ENCODE assay signal across 7 mouse cellular contexts in genomic region chr13:45807593-45808043, GRCm38 (mm10).
DNase-seq lines count a peak whose midpoint lies in the region; ATAC-seq and TF ChIP-seq lines count a peak whose summit lies in the region.

No protein-coding gene starts in this region.

- DNase-seq in 3T3-L1 (ENCODE audit: low read depth, low spot score): peak; percentile 25
- DNase-seq in 416B (ENCODE audit: low read depth): peak; percentile 20
- DNase-seq in cerebellum, adult 8-10 months: peak; percentile 49
- peak; percentile 80 for DNase-seq in forebrain, postnatal 0 days
- peak; percentile 32 for DNase-seq in layer of hippocampus, adult 9-11 months
- peak; percentile 92 for DNase-seq in midbrain, embryonic 11.5 days (ENCODE audit: low spot score, missing footprints)

- peak; percentile 55 for ATAC-seq in forebrain, postnatal 0 days
- ATAC-seq in midbrain, embryonic 11.5 days (ENCODE audit: low FRiP score): no peak
- ATAC-seq in stomach, embryonic 16.5 days (ENCODE audit: insufficient read depth, low FRiP score): no peak

- no peaks in the 10 kb centered on the region for H3K9me3 ChIP-seq in forebrain, postnatal 0 days (ENCODE audit: low read length)
- H3K9me3 ChIP-seq in midbrain, embryonic 11.5 days (ENCODE audit: control insufficient read depth, low read length): no peaks in the 10 kb centered on the region
- no peaks in the 10 kb centered on the region for H3K9me3 ChIP-seq in stomach, embryonic 16.5 days (replicated peaks; ENCODE audit: control insufficient read depth, low read length)

- peak overlapping the region; percentile 48 for H3K4me2 ChIP-seq in forebrain, postnatal 0 days (ENCODE audit: low read depth)
- peak overlapping the region; percentile 40 for H3K4me2 ChIP-seq in midbrain, embryonic 11.5 days
- H3K4me2 ChIP-seq in stomach, embryonic 16.5 days (ENCODE audit: low read depth, low read length): peak overlapping the region; percentile 28; the same call in 1 of the 2 replicates

- no peaks in the 10 kb centered on the region for H3K36me3 ChIP-seq in forebrain, postnatal 0 days (ENCODE audit: insufficient read depth)
- H3K36me3 ChIP-seq in midbrain, embryonic 11.5 days (ENCODE audit: control insufficient read depth, insufficient read depth, low read length): no peaks in the 10 kb centered on the region
- H3K36me3 ChIP-seq in stomach, embryonic 16.5 days (ENCODE audit: control insufficient read depth, insufficient read depth, low read length): no peaks in the 10 kb centered on the region

- peak overlapping the region; percentile 22 for H3K4me3 ChIP-seq in forebrain, postnatal 0 days (ENCODE audit: low read depth, low read length)
- H3K4me3 ChIP-seq in midbrain, embryonic 11.5 days (ENCODE audit: low read depth, low read length): no peak overlapping the region
- no peak overlapping the region for H3K4me3 ChIP-seq in stomach, embryonic 16.5 days (replicated peaks; ENCODE audit: low read length)

- H3K27ac ChIP-seq in forebrain, postnatal 0 days (ENCODE audit: low read depth, low read length): peak overlapping the region; percentile 46; the same call in 1 of the 2 replicates
- no peak overlapping the region for H3K27ac ChIP-seq in midbrain, embryonic 11.5 days (ENCODE audit: low read depth, low read length)
- H3K27ac ChIP-seq in stomach, embryonic 16.5 days (ENCODE audit: low read length): no peak overlapping the region

- peak; percentile 85 for TF ChIP-seq CTCF in forebrain, postnatal 0 days (IDR thresholded peaks at IDR 0.05; ENCODE audit: low read depth)

- no peak overlapping the region for H3K9ac ChIP-seq in forebrain, postnatal 0 days
- no peak overlapping the region for H3K9ac ChIP-seq in midbrain, embryonic 11.5 days (ENCODE audit: low read length)
- no peak overlapping the region for H3K9ac ChIP-seq in stomach, embryonic 16.5 days (ENCODE audit: low read length)

- WGBS in forebrain, postnatal 0 days: 4% methylated on average over 18 of the region's 18 CpGs
- WGBS in midbrain, embryonic 11.5 days: 37% methylated on average over 18 of the region's 18 CpGs
- WGBS in stomach, embryonic 16.5 days: 57% methylated on average over 18 of the region's 18 CpGs

- H3K4me1 ChIP-seq in forebrain, postnatal 0 days (ENCODE audit: insufficient read depth): peaks cover 6% of the 10 kb centered on the region
- peaks cover 20% of the 10 kb centered on the region; the same call in 1 of the 2 replicates for H3K4me1 ChIP-seq in midbrain, embryonic 11.5 days (ENCODE audit: control insufficient read depth, insufficient read depth, low read length)
- H3K4me1 ChIP-seq in stomach, embryonic 16.5 days (ENCODE audit: control insufficient read depth, insufficient read depth, low read length): no peaks in the 10 kb centered on the region

- no peaks in the 10 kb centered on the region for H3K27me3 ChIP-seq in forebrain, postnatal 0 days (ENCODE audit: insufficient read depth, low read length)
- H3K27me3 ChIP-seq in midbrain, embryonic 11.5 days (ENCODE audit: control insufficient read depth, insufficient read depth, low read length): peaks cover 5% of the 10 kb centered on the region; the same call in 1 of the 2 replicates
- H3K27me3 ChIP-seq in stomach, embryonic 16.5 days (ENCODE audit: control insufficient read depth, insufficient read depth, low read length): no peaks in the 10 kb centered on the region

Comparison
In these comparisons a context has a peak if more than half of its experiments do, and no peak if none do; other contexts are left out.
1. DNase-seq: peak in every context shown above with its lines; median percentile 92 in midbrain, embryonic 11.5 days; 80 in forebrain, postnatal 0 days; 49 in cerebellum, adult 8-10 months; 32 in layer of hippocampus, adult 9-11 months; 25 in 3T3-L1; 20 in 416B.